Mouse (Mus musculus) frontal cortex, adult 2 months (tissue): ENCODE data around the gene Capza2. TPM values are rescaled to one million over a fixed set of nuclear protein-coding genes. Genes with fewer than 3 reads are reported as not detected.
"Not testable (repeated sequence)": the region's sequence is repeated elsewhere in the genome, so short reads cannot be mapped to it uniquely, and the experiment has no call there.

Experiments used
- DNase-seq, 2 experiments: peaks; one replicate each; pipeline ENCODE4 v3.0.0; 2022; ENCODE audit warnings: low spot score in 1 of 2; ENCODE audit errors: extremely low spot score in 1 of 2
- polyA plus RNA-seq: library from polyadenylated mRNA; depleted of rRNA; stranded (reverse); fragments of >200 nt; gene quantifications from 2 replicates; pipeline ENCODE4 v1.2.3, GENCODE M21; 2012; rRNA removed

The Capza2 gene
- polyA plus RNA-seq, 1 experiment: 174 TPM

DNA sequence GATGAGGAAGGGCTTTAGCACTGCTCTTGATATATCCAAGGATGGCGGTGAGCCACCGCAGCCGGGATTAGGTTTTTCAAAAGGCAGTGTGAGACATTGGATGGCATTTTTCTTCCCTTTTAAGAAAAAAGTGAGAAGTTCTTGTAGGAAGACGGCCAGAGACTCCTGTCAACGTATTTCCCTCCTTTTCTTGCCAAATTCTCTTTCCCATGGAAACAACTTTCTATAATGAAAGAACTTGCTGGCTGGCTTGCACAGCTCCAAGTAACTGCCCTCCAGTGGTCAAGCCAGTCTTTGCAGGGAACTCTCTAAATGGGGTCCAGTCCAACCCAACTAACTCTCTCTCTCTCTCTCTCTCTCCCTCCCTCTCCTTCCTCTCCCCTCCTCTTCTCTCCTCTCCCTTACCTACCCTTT lies 60.3 kb downstream of the Capza2 start:
- peak; percentile 52 to 75 for DNase-seq

DNA sequence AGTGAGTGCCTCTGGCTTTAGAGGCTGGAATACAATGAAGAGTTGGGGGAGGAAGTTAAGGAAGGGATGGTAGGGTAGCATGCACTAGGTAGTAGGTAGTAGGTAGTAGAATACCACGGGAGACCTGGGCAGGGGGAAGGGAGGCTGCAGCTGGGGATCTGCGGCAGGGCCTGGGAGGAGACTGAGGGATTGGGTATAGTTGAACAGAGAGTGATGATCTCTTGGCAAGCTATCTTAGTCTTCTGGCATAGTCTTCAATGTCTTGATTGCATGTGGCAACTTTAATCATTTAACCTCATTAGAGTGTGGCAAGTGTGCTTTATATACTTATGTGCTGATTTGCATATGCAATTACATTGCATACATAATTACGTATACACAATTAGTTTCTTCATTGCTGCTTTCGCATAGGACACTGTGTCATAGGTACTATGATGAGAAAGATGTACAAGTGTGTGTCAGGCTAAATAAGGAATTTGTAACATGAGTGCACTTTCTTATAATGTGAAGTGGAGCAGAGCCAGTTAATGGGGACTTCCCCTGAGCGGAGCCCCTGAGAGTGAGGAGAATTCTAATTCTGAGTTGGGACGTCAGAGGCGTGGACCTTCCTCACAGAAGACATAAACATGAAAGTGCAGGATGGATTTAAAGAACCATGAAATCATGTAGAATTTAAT lies 65.0 kb downstream of the Capza2 start:
- no peak for DNase-seq

DNA sequence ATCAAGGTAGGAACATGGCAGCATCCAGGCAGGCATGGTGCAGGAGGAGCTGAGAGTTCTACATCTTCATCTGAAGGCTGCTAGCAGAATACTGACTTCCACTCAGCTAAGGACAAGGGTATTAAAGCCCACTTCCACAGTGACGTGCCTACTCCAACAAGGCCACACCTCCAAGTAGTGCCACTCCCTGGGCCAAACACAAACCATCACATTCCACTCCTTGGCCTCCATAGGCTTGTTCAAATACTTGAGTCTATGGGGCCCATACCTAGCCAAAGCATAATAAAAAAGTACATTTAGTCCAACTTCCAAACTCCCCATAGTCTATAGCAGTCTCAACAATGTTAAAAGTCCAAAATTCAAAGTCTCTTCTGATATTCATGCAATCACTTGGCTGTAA lies 68.0 kb downstream of the Capza2 start:
- DNase-seq: not testable (repeated sequence)

DNA sequence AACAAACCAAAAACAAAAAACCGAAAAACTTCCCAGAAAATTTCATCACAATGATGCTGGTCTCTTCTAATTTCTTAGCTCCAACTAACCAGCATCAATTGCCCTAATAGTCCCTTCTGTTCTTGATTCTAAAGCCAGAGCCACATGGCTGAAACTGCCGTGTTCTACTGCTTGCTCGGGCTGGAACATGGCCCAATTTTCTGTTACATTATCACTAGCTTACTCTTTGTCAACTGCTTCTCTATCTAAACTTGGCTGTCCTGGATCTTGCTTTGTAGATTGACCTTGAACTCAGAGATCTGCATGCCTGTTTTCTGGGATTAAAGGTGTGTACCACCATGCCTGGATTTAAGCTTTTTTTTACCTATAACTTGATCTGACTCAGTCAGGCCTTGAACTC lies 69.9 kb downstream of the Capza2 start:
- no peak for DNase-seq

Other genes starting within 250 kb of the Capza2 start
- gene Met, start 172.4 kb upstream of the Capza2 start, polyA plus RNA-seq: 3.4 and 3.5 TPM in 2 replicates
- gene St7, start 56.7 kb downstream of the Capza2 start, polyA plus RNA-seq: 27.1 and 28.4 TPM in 2 replicates